Mouse (Mus musculus) layer of hippocampus, postnatal 36 days (tissue): ENCODE measurements at regions not wholly inside any gene's neighbourhood (a gene's known extent, or its start where the extent isn't known, plus 50 kb on each side); places are given as distances from the start of the nearest gene placed in this dataset.

ENCODE experiments used
- DNase-seq, 2 experiments: peaks; one replicate each; pipeline ENCODE4 v3.0.0; 2022

- DNase-seq: peak; percentile 45 to 51
Measured at GRCm38 (mm10) chr4:48725660-48726348, 62.5 kb downstream of the Cavin4 start.

- no peak for DNase-seq
Measured at GRCm38 (mm10) chr4:48726349-48726835, 63.1 kb downstream of the Cavin4 start.

- no peak for DNase-seq
Measured at GRCm38 (mm10) chr4:48734854-48735564, 71.7 kb downstream of the Cavin4 start.

- DNase-seq: no peak
Measured at GRCm38 (mm10) chr4:48746237-48746636, 82.9 kb downstream of the Cavin4 start.

- DNase-seq: no peak
Measured at GRCm38 (mm10) chr4:48749566-48749965, 86.3 kb downstream of the Cavin4 start.

GRCm38 (mm10) chr4:48750087-48750486 lies 86.8 kb downstream of the Cavin4 start:
- no peak for DNase-seq

- peak; percentile 54 to 56 for DNase-seq
Measured at GRCm38 (mm10) chr4:48754466-48755171, 91.3 kb downstream of the Cavin4 start.

GRCm38 (mm10) chr4:48760625-48761024 lies 97.3 kb downstream of the Cavin4 start:
- no peak for DNase-seq

GRCm38 (mm10) chr4:48766458-48766857 lies 103.1 kb downstream of the Cavin4 start:
- DNase-seq: no peak

- DNase-seq: no peak
Measured at GRCm38 (mm10) chr4:48770403-48770953, 107.2 kb downstream of the Cavin4 start.

GRCm38 (mm10) chr4:48770954-48771665 lies 107.8 kb downstream of the Cavin4 start:
- peak; percentile 20 to 56 for DNase-seq

GRCm38 (mm10) chr4:48771836-48772235 lies 108.5 kb downstream of the Cavin4 start:
- DNase-seq: peak in 1 of 2 experiments; percentile 9

- DNase-seq: peak; percentile 62 to 69
Measured at GRCm38 (mm10) chr4:48779202-48779905, 116.0 kb downstream of the Cavin4 start.

- DNase-seq: no peak
Measured at GRCm38 (mm10) chr4:48779955-48780354, 116.6 kb downstream of the Cavin4 start.

GRCm38 (mm10) chr4:48781099-48781498 lies 117.8 kb downstream of the Cavin4 start:
- DNase-seq: no peak

- no peak for DNase-seq
Measured at GRCm38 (mm10) chr4:48782686-48783085, 119.4 kb downstream of the Cavin4 start.

- no peak for DNase-seq
Measured at GRCm38 (mm10) chr4:48791096-48791495, 127.8 kb downstream of the Cavin4 start.

GRCm38 (mm10) chr4:48803777-48804176 lies 140.5 kb downstream of the Cavin4 start:
- DNase-seq: no peak

GRCm38 (mm10) chr4:48808571-48808970 lies 145.3 kb downstream of the Cavin4 start:
- no peak for DNase-seq

GRCm38 (mm10) chr4:48833718-48834117 lies 170.4 kb downstream of the Cavin4 start:
- no peak for DNase-seq

GRCm38 (mm10) chr4:48842777-48843214 lies 179.5 kb downstream of the Cavin4 start:
- peak; percentile 34 to 41 for DNase-seq
